Mouse (Mus musculus): ENCODE measurements around the gene Xpo6. TPM values are rescaled to one million over a fixed set of nuclear protein-coding genes. Genes with fewer than 3 reads are reported as not detected.

Gene Xpo6
- polyA plus RNA-seq, 1 experiment from 2014 or later = 19.3 TPM

DNA sequence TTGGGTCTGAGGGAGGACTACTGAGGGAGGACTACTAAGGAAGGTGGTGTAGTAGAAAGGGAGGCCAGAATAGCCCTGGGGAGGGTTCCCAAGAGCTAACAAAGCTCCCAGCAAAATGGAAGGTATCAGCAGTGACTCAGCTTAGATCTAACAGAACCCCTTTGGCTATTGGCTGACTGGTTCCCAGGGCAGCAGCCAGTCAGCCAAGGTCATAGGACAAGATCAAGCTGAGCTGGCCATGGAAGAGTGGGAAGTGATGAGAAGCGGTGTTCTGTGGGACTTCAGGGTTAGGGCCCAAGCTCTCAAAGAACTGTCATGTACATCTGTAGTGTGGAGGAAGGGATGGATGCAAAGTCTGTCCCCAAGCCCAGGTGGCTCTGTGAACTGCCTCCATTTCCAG, 123.4 kb downstream of the Xpo6 start:
- TF ChIP-seq EP300 (optimal IDR thresholded peaks at IDR 0.05) (no peak), CTCF (IDR thresholded peaks at IDR 0.05; ENCODE audit: low read depth) (no peak)
- no peak overlapping the region for H3K9ac ChIP-seq (ENCODE audit: low read length)
- H3K4me3 ChIP-seq (ENCODE audit: low read depth, low read length) = no peak overlapping the region
- DNase-seq (ENCODE audit: low spot score) (no peak), ATAC-seq (ENCODE audit: low FRiP score, low TSS enrichment) (no peak)
- WGBS = 84% methylated on average over 1 of the region's 1 CpGs
- H3K27me3 ChIP-seq (ENCODE audit: control insufficient read depth, insufficient read depth, low read length) = peaks cover 7% of the 10 kb centered on the region; the same call in 1 of the 2 replicates
- no peaks in the 10 kb centered on the region for H3K36me3 ChIP-seq (ENCODE audit: control insufficient read depth, insufficient read depth, low read length)
- no peak overlapping the region for H3K4me2 ChIP-seq (replicated peaks; ENCODE audit: low read depth)
- no peak overlapping the region for H3K27ac ChIP-seq (replicated peaks)
- H3K4me1 ChIP-seq (replicated peaks; ENCODE audit: control insufficient read depth, insufficient read depth) = no peaks in the 10 kb centered on the region
- no peaks in the 10 kb centered on the region for H3K9me3 ChIP-seq (ENCODE audit: control insufficient read depth, low read length)

- Histone ChIP-seq H3K4me3 (ENCODE audit: low read depth, low read length) (no peak overlapping the region), H3K27me3 (ENCODE audit: control insufficient read depth, insufficient read depth, low read length) (no peaks in the 10 kb centered on the region; the same call in 1 of the 2 replicates), H3K27ac (replicated peaks) (no peak overlapping the region), H3K36me3 (ENCODE audit: control insufficient read depth, insufficient read depth, low read length) (no peaks in the 10 kb centered on the region), H3K9ac (ENCODE audit: low read length) (no peak overlapping the region), H3K4me2 (replicated peaks; ENCODE audit: low read depth) (no peak overlapping the region), H3K9me3 (ENCODE audit: control insufficient read depth, low read length) (no peaks in the 10 kb centered on the region), H3K4me1 (replicated peaks; ENCODE audit: control insufficient read depth, insufficient read depth) (no peaks in the 10 kb centered on the region)
- WGBS = 74% methylated on average over 9 of the region's 9 CpGs
- TF ChIP-seq CTCF (IDR thresholded peaks at IDR 0.05; ENCODE audit: low read depth) = no peak
- no peak for DNase-seq (ENCODE audit: low spot score)
- ATAC-seq (ENCODE audit: low FRiP score, low TSS enrichment) = no peak
Observed at GRCm38 (mm10) chr7:126075058-126075457, 125.2 kb downstream of the Xpo6 start.

DNA sequence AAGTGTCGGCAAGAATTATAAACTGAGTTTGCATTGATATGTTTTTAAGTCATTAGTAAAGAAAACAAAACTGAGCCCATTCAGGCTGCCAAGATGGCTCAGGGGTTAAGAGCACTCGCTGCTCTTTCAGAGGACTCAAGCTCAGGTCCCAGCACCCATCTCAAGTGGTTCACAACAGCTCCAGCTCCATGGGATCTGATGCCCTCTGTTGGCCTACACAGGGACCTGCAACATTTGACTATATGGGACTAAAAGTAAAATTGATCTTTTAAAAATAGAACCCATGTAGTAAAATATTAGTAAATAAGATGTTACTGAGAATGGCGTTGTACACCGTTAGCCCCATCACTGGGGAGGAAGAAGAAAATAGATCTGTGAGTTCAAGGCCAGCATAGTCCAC, 130.0 kb downstream of the Xpo6 start:
- DNase-seq (ENCODE audit: low spot score) (no peak), ATAC-seq (ENCODE audit: low FRiP score, low TSS enrichment) (no peak)
- H3K9ac ChIP-seq (ENCODE audit: low read length) = no peak overlapping the region
- H3K4me1 ChIP-seq (replicated peaks; ENCODE audit: control insufficient read depth, insufficient read depth) = no peaks in the 10 kb centered on the region
- no peak overlapping the region for H3K4me3 ChIP-seq (ENCODE audit: low read depth, low read length)
- no peaks in the 10 kb centered on the region for H3K9me3 ChIP-seq (ENCODE audit: control insufficient read depth, low read length)
- H3K27ac ChIP-seq (replicated peaks) = no peak overlapping the region
- no peak for TF ChIP-seq CTCF (IDR thresholded peaks at IDR 0.05; ENCODE audit: low read depth)
- no peak for TF ChIP-seq EP300 (optimal IDR thresholded peaks at IDR 0.05)
- WGBS = 87% methylated on average over 4 of the region's 4 CpGs
- H3K36me3 ChIP-seq (ENCODE audit: control insufficient read depth, insufficient read depth, low read length) = no peaks in the 10 kb centered on the region
- no peak overlapping the region for H3K4me2 ChIP-seq (replicated peaks; ENCODE audit: low read depth)
- no peaks in the 10 kb centered on the region for H3K27me3 ChIP-seq (ENCODE audit: control insufficient read depth, insufficient read depth, low read length)

DNA sequence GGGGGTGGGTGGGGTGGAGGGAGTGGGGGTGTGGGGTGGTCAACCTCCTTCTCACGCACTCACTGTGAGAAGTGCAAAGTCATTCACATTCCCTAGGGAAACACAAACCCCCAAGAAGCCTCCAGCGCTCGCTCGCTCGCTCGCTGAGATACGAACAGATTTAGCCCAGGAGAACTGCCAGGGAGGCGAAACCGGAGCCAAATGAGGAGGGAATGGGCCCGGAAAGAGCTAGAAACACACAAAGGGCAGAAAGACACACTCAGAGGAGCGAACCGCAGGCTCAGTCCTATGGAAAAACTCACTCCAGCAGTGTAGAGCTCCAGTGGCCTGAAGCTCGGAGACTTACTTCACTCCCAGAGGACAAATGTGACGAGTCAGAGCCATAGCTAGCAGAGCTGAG, 133.5 kb downstream of the Xpo6 start:
- no peaks in the 10 kb centered on the region for H3K36me3 ChIP-seq (ENCODE audit: control insufficient read depth, insufficient read depth, low read length)
- H3K4me3 ChIP-seq (ENCODE audit: low read depth, low read length) = no peak overlapping the region
- ATAC-seq (ENCODE audit: low FRiP score, low TSS enrichment) (no peak), DNase-seq (ENCODE audit: low spot score) (no peak)
- WGBS = 34% methylated on average over 14 of the region's 14 CpGs
- no peak overlapping the region for H3K9ac ChIP-seq (ENCODE audit: low read length)
- H3K4me2 ChIP-seq (replicated peaks; ENCODE audit: low read depth) = no peak overlapping the region
- H3K27ac ChIP-seq (replicated peaks) = no peak overlapping the region
- TF ChIP-seq EP300 (optimal IDR thresholded peaks at IDR 0.05) = no peak
- TF ChIP-seq CTCF (IDR thresholded peaks at IDR 0.05; ENCODE audit: low read depth) = no peak
- no peaks in the 10 kb centered on the region for H3K27me3 ChIP-seq (ENCODE audit: control insufficient read depth, insufficient read depth, low read length)
- no peaks in the 10 kb centered on the region for H3K9me3 ChIP-seq (ENCODE audit: control insufficient read depth, low read length)
- H3K4me1 ChIP-seq (replicated peaks; ENCODE audit: control insufficient read depth, insufficient read depth) = no peaks in the 10 kb centered on the region

GRCm38 (mm10) chr7:126065243-126065876, 134.9 kb downstream of the Xpo6 start:
- no peak overlapping the region for H3K27ac ChIP-seq (replicated peaks)
- no peaks in the 10 kb centered on the region for H3K36me3 ChIP-seq (ENCODE audit: control insufficient read depth, insufficient read depth, low read length)
- no peaks in the 10 kb centered on the region for H3K4me1 ChIP-seq (replicated peaks; ENCODE audit: control insufficient read depth, insufficient read depth)
- TF ChIP-seq CTCF (IDR thresholded peaks at IDR 0.05; ENCODE audit: low read depth) (no peak), EP300 (optimal IDR thresholded peaks at IDR 0.05) (no peak)
- H3K9me3 ChIP-seq (ENCODE audit: control insufficient read depth, low read length) = no peaks in the 10 kb centered on the region
- 74% methylated on average over 5 of the region's 5 CpGs for WGBS
- DNase-seq (ENCODE audit: low spot score) (no peak), ATAC-seq (ENCODE audit: low FRiP score, low TSS enrichment) (no peak)
- no peaks in the 10 kb centered on the region for H3K27me3 ChIP-seq (ENCODE audit: control insufficient read depth, insufficient read depth, low read length)
- H3K4me2 ChIP-seq (replicated peaks; ENCODE audit: low read depth) = no peak overlapping the region
- no peak overlapping the region for H3K4me3 ChIP-seq (ENCODE audit: low read depth, low read length)
- H3K9ac ChIP-seq (ENCODE audit: low read length) = no peak overlapping the region

GRCm38 (mm10) chr7:126062228-126062627, 138.1 kb downstream of the Xpo6 start:
- 72% methylated on average over 4 of the region's 4 CpGs for WGBS
- Histone ChIP-seq H3K4me1 (replicated peaks; ENCODE audit: control insufficient read depth, insufficient read depth) (no peaks in the 10 kb centered on the region), H3K36me3 (ENCODE audit: control insufficient read depth, insufficient read depth, low read length) (no peaks in the 10 kb centered on the region), H3K9ac (ENCODE audit: low read length) (no peak overlapping the region), H3K4me2 (replicated peaks; ENCODE audit: low read depth) (no peak overlapping the region), H3K27ac (replicated peaks) (no peak overlapping the region), H3K9me3 (ENCODE audit: control insufficient read depth, low read length) (no peaks in the 10 kb centered on the region), H3K27me3 (ENCODE audit: control insufficient read depth, insufficient read depth, low read length) (no peaks in the 10 kb centered on the region), H3K4me3 (ENCODE audit: low read depth, low read length) (no peak overlapping the region)
- ATAC-seq (ENCODE audit: low FRiP score, low TSS enrichment) = no peak
- DNase-seq (ENCODE audit: low spot score) = no peak
- no peak for TF ChIP-seq EP300 (optimal IDR thresholded peaks at IDR 0.05)
- no peak for TF ChIP-seq CTCF (IDR thresholded peaks at IDR 0.05; ENCODE audit: low read depth)

Data from stomach, postnatal 0 days (tissue).